Mouse (Mus musculus) G1E (cell line): ENCODE results near the gene Aldh3b1. TPM values are rescaled to one million over a fixed set of nuclear protein-coding genes. Genes with fewer than 3 reads are reported as not detected.
A peak's percentile ranks its signal among the peaks of the same experiment; 100 is the strongest.

Experiments used
- ATAC-seq: 2 replicates; pipeline ENCODE4 v1.8.0; 2016; ENCODE audit warnings: mild to moderate bottlenecking; ENCODE audit not compliant: insufficient number of reproducible peaks, poor library complexity, low FRiP score, severe bottlenecking; ENCODE audit errors: extremely low read depth
- DNase-seq: peaks from one replicate; pipeline ENCODE4 v3.0.0; 2012; ENCODE audit warnings: low spot score
- H3K27me3 ChIP-seq: 2 replicates; pipeline ENCODE4 v1.6.1; 2012; ENCODE audit warnings: mild to moderate bottlenecking, low read length, inconsistent platforms; ENCODE audit not compliant: insufficient read depth
- H3K36me3 ChIP-seq: replicated peaks from 2 replicates; pipeline ENCODE3; 2012; ENCODE audit warnings: mild to moderate bottlenecking, inconsistent platforms
- H3K4me1 ChIP-seq: 2 replicates; pipeline ENCODE4 v1.6.1; 2012; ENCODE audit warnings: low read depth, low read length, inconsistent platforms, mixed read lengths; ENCODE audit not compliant: insufficient read depth
- H3K4me3 ChIP-seq: 2 replicates; pipeline ENCODE4 v1.5.1; 2012; ENCODE audit warnings: low read depth, mild to moderate bottlenecking, inconsistent platforms, low read length, moderate library complexity, mixed read lengths
- H3K9me3 ChIP-seq: replicated peaks from 2 replicates; pipeline ENCODE4 v1.6.1; 2012; ENCODE audit warnings: inconsistent platforms
- CTCF ChIP-seq: IDR thresholded peaks from 2 replicates; pipeline ENCODE4 v1.5.1; 2012; ENCODE audit warnings: low read depth, low read length, inconsistent platforms, mixed read lengths
- GATA1 ChIP-seq: IDR thresholded peaks from 2 replicates; pipeline ENCODE4 v1.6.1; 2012; ENCODE audit warnings: borderline replicate concordance, low read length, inconsistent platforms, mixed read lengths
- GATA2 ChIP-seq: IDR thresholded peaks from 2 replicates; pipeline ENCODE4 v1.6.1; 2012; ENCODE audit warnings: low read depth, low read length, inconsistent platforms, borderline replicate concordance
- POLR2AphosphoS5 ChIP-seq: IDR thresholded peaks from 2 replicates; pipeline ENCODE4 v1.6.1; 2012; ENCODE audit warnings: low read depth, low read length, inconsistent platforms; ENCODE audit not compliant: insufficient replicate concordance
- TAL1 ChIP-seq: conservative IDR thresholded peaks from 2 replicates; pipeline ENCODE4 v1.6.1; 2012; ENCODE audit warnings: low read depth, low read length, inconsistent platforms, mixed read lengths
- polyA plus RNA-seq: library from polyadenylated mRNA; stranded (reverse); fragments of >175 nt; gene quantifications from 2 replicates; pipeline ENCODE4 v1.2.3, GENCODE M21; 2012
- total RNA-seq, 2 experiments: library from RNA; stranded (forward) in 1 of 2; stranded (reverse) in 1 of 2; fragments of 200-1000 nt in 1 of 2; fragments of >200 nt in 1 of 2; fragmentation: Nextera tagmentation in 1 of 2; gene quantifications; 2 replicates each; pipeline ENCODE4 v1.2.3; 2014 to 2017

The Aldh3b1 gene
- total and polyA plus RNA-seq, 3 experiments, result not detected

GRCm38 (mm10) chr19:3946715-3947114, 17.1 kb upstream of the Aldh3b1 start:
- H3K4me1 ChIP-seq, result peaks cover 11% of the 10 kb centered on the region

GRCm38 (mm10) chr19:3945872-3946564, 16.4 kb upstream of the Aldh3b1 start:
- no peaks in the 10 kb centered on the region for H3K36me3 ChIP-seq
- TF ChIP-seq CTCF, result no peak
- no peak for ATAC-seq
- H3K4me3 ChIP-seq, result no peak overlapping the region
- no peaks in the 10 kb centered on the region for H3K9me3 ChIP-seq
- peaks cover 38% of the 10 kb centered on the region for H3K27me3 ChIP-seq
- H3K4me1 ChIP-seq, result peaks cover 11% of the 10 kb centered on the region
- DNase-seq, result peak; percentile 56

More at GRCm38 (mm10) chr19:3946715-3947114, 17.1 kb upstream of the Aldh3b1 start:
- peaks cover 31% of the 10 kb centered on the region for H3K27me3 ChIP-seq
- peak; percentile 58 for DNase-seq
- H3K9me3 ChIP-seq, result no peaks in the 10 kb centered on the region
- no peaks in the 10 kb centered on the region for H3K36me3 ChIP-seq
- ATAC-seq, result peak; percentile 40
- no peak for TF ChIP-seq GATA2
- TF ChIP-seq TAL1, result no peak
- TF ChIP-seq CTCF, result peak; percentile 74
- H3K4me3 ChIP-seq, result no peak overlapping the region

GRCm38 (mm10) chr19:3942986-3943735, 13.6 kb upstream of the Aldh3b1 start:
- H3K36me3 ChIP-seq, result no peaks in the 10 kb centered on the region
- no peak overlapping the region for H3K4me3 ChIP-seq
- H3K27me3 ChIP-seq, result peaks cover 29% of the 10 kb centered on the region
- no peaks in the 10 kb centered on the region for H3K9me3 ChIP-seq
- ATAC-seq, result no peak
- H3K4me1 ChIP-seq, result peaks cover 11% of the 10 kb centered on the region
- no peak for DNase-seq
- no peak for TF ChIP-seq TAL1

- H3K27me3 ChIP-seq, result peaks cover 29% of the 10 kb centered on the region
- DNase-seq (no peak), ATAC-seq (no peak)
- TF ChIP-seq CTCF (no peak), POLR2AphosphoS5 (no peak), TAL1 (no peak), GATA1 (no peak), GATA2 (no peak)
- H3K4me1 ChIP-seq, result peaks cover 11% of the 10 kb centered on the region
- no peaks in the 10 kb centered on the region for H3K36me3 ChIP-seq
- no peak overlapping the region for H3K4me3 ChIP-seq
- no peaks in the 10 kb centered on the region for H3K9me3 ChIP-seq
Observed at GRCm38 (mm10) chr19:3942315-3942714, 12.7 kb upstream of the Aldh3b1 start.

GRCm38 (mm10) chr19:3935896-3936850, 6.6 kb upstream of the Aldh3b1 start:
- TF ChIP-seq CTCF, result no peak
- TF ChIP-seq GATA1, result no peak
- no peak for TF ChIP-seq TAL1
- TF ChIP-seq GATA2, result no peak
- TF ChIP-seq POLR2AphosphoS5, result no peak
- Histone ChIP-seq H3K36me3 (no peaks in the 10 kb centered on the region), H3K9me3 (no peaks in the 10 kb centered on the region), H3K4me1 (peaks cover 6% of the 10 kb centered on the region), H3K4me3 (peak overlapping the region; percentile 13; the same call in 1 of the 2 replicates), H3K27me3 (peaks cover 22% of the 10 kb centered on the region)
- DNase-seq, result no peak
- ATAC-seq, result no peak

GRCm38 (mm10) chr19:3935032-3935895, 5.7 kb upstream of the Aldh3b1 start, which contains the start of gene Unc93b1:
Gene Unc93b1 (plus strand): TSS chr19:3935186.
- no peak for ATAC-seq
- Histone ChIP-seq H3K36me3 (no peaks in the 10 kb centered on the region), H3K4me3 (peak within 1 kb of the TSS; percentile 13; the same call in 1 of the 2 replicates), H3K4me1 (peaks cover 6% of the 10 kb centered on the region), H3K9me3 (no peaks in the 10 kb centered on the region), H3K27me3 (peaks cover 27% of the 10 kb centered on the region)
- TF ChIP-seq CTCF (no peak), GATA1 (no peak), TAL1 (no peak), POLR2AphosphoS5 (no peak), GATA2 (no peak)
- no peak for DNase-seq
